Comparison of ENCODE assay signal across 8 mouse cellular contexts in the genomic region with DNA sequence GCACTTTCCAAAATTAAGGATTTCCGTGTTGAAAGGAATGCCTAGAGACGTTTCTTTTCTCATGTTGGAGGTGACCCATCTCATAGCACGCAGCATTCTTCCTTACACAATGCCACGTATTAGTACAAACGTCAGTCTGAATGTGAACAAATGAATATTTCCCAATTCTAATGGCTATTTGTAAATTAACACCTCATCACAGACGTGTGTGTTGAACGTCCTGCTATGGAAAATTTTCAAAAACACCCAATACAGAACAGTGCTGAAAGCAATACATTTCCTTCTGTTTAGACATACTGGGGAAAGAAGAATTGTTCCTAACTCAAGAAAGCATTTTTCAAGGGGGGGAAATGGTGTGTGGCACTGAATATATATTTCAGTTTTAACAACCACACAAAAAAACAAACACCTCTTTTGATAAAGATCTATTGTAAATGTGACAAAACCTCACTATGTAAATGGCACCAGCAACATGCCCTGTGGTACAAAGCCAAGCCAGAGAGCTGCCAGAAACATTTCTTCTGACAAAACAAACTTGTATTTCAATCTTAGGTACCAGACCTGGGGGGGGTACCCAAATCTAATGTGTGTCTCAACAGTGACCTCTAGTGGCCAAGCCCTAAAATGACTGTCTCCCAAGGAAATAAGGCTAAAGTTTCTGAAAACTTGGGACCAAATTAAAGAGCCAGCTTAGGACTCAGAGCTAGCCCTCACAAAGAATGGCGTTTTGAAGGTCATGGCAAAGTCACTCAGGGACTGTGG. TPM values are rescaled to one million over a fixed set of nuclear protein-coding genes. Genes with fewer than 3 reads are reported as not detected.
DNase-seq lines count a peak whose midpoint lies in the region; ATAC-seq lines count a peak whose summit lies in the region.

No protein-coding gene starts in this region.

- intact Hi-C loops in left cerebral cortex, postnatal 4 days (cut with DNase I) = loop anchor here (2.0 to 5.0 kb wide), 3 partner anchors 225 to 780 kb away; a partner anchor contains a TSS

- peak; percentile 72 for ATAC-seq in erythroblast, adult 5-6 weeks (replicated peaks; ENCODE audit: low FRiP score, poor library complexity, severe bottlenecking)

- DNase-seq in urinary bladder, postnatal 14 days (ENCODE audit: low spot score) = peak; percentile 37
- no peak for DNase-seq in urinary bladder, postnatal 4 days (ENCODE audit: low spot score in 2 of 2)
- peak; percentile 74 for DNase-seq in adrenal gland, postnatal 14 days
- DNase-seq in hindlimb bud, embryonic 11.5 days (ENCODE audit: extremely low spot score, low read depth, low spot score) = peak; percentile 44
- DNase-seq in left cerebral cortex, postnatal 4 days = peak; percentile 48
- DNase-seq in naive thymus-derived CD4-positive, alpha-beta T cell, adult 2 months (ENCODE audit: low read depth) = peak; percentile 84
- peak; percentile 19 to 31 for DNase-seq in thymus, postnatal 36 days

RNA-seq across cellular contexts. Expression of a gene that starts 33.9 kb away (rescaled TPM):
- total RNA-seq in adrenal gland, postnatal 14 days (2021) = 70.3 and 84.0 TPM in 2 replicates
- total RNA-seq in erythroblast, adult 5-6 weeks (2015; ENCODE audit: low replicate concordance) = 38.4 and 38.5 TPM in 2 replicates
- 24.4 and 49.3 TPM in 2 replicates for total RNA-seq in erythroblast, adult 5-6 weeks (2017; ENCODE audit: low replicate concordance)
- 10 to 100 TPM; 50.6 to 51.9 TPM for total RNA-seq in left cerebral cortex, postnatal 4 days (2021)

Comparison
In these comparisons a context has a peak if more than half of its experiments do, and no peak if none do; other contexts are left out.
1. DNase-seq: peak in urinary bladder, postnatal 14 days (single experiment), adrenal gland, postnatal 14 days (single experiment), hindlimb bud, embryonic 11.5 days (single experiment), left cerebral cortex, postnatal 4 days (single experiment), naive thymus-derived CD4-positive, alpha-beta T cell, adult 2 months (single experiment) and thymus, postnatal 36 days (2 of 2); none in urinary bladder, postnatal 4 days (0 of 2).